Mouse (Mus musculus) CD4-positive, CD25-positive, alpha-beta regulatory T cell, adult 2 months (primary cell): ENCODE measurements at regions not wholly inside any gene's neighbourhood (a gene's known extent, or its start where the extent isn't known, plus 50 kb on each side); places are given as distances from the start of the nearest gene placed in this dataset.
"Not testable (repeated sequence)": the region's sequence is repeated elsewhere in the genome, so short reads cannot be mapped to it uniquely, and the experiment has no call there.

Source experiments
- DNase-seq: peaks from one replicate; pipeline ENCODE4 v3.0.0-alpha.2; 2012; ENCODE audit warnings: low read depth, low spot score

- DNase-seq, result no peak
Observed at GRCm38 (mm10) chr15:96827931-96828330, 128.4 kb upstream of the Slc38a2 start.

- no peak for DNase-seq
Observed at GRCm38 (mm10) chr15:96818435-96818834, 118.9 kb upstream of the Slc38a2 start.

- no peak for DNase-seq
Observed at GRCm38 (mm10) chr15:96817626-96818025, 118.1 kb upstream of the Slc38a2 start.

- no peak for DNase-seq
Observed at GRCm38 (mm10) chr15:96816997-96817570, 117.6 kb upstream of the Slc38a2 start.

GRCm38 (mm10) chr15:96813472-96813871 is 113.9 kb upstream of the Slc38a2 start:
- DNase-seq, result no peak

- no peak for DNase-seq
Observed at GRCm38 (mm10) chr15:96802729-96803053, 103.2 kb upstream of the Slc38a2 start.

- DNase-seq, result no peak
Observed at GRCm38 (mm10) chr15:96802034-96802728, 102.7 kb upstream of the Slc38a2 start.

GRCm38 (mm10) chr15:96799228-96799627 is 99.7 kb upstream of the Slc38a2 start:
- no peak for DNase-seq

GRCm38 (mm10) chr15:96797615-96798270 is 98.2 kb upstream of the Slc38a2 start:
- DNase-seq, result no peak

GRCm38 (mm10) chr15:96794177-96794719 is 94.7 kb upstream of the Slc38a2 start:
- DNase-seq, result no peak

GRCm38 (mm10) chr15:96793251-96793650 is 93.7 kb upstream of the Slc38a2 start:
- no peak for DNase-seq

GRCm38 (mm10) chr15:96791306-96791705 is 91.8 kb upstream of the Slc38a2 start:
- no peak for DNase-seq

- not testable (repeated sequence) for DNase-seq
Observed at GRCm38 (mm10) chr15:96787921-96788320, 88.4 kb upstream of the Slc38a2 start.

- no peak for DNase-seq
Observed at GRCm38 (mm10) chr15:96784578-96784977, 85.0 kb upstream of the Slc38a2 start.

- no peak for DNase-seq
Observed at GRCm38 (mm10) chr15:96781560-96781959, 82.0 kb upstream of the Slc38a2 start.

GRCm38 (mm10) chr15:96780606-96781005 is 81.1 kb upstream of the Slc38a2 start:
- no peak for DNase-seq

- DNase-seq, result no peak
Observed at GRCm38 (mm10) chr15:96779358-96779757, 79.8 kb upstream of the Slc38a2 start.

- peak; percentile 91 for DNase-seq
Observed at GRCm38 (mm10) chr15:96778321-96778926, 78.9 kb upstream of the Slc38a2 start.

GRCm38 (mm10) chr15:96776476-96777075 is 77.0 kb upstream of the Slc38a2 start:
- DNase-seq, result no peak

- DNase-seq, result no peak
Observed at GRCm38 (mm10) chr15:96775129-96775528, 75.6 kb upstream of the Slc38a2 start.

GRCm38 (mm10) chr15:96774664-96775063 is 75.1 kb upstream of the Slc38a2 start:
- no peak for DNase-seq

- DNase-seq, result no peak
Observed at GRCm38 (mm10) chr15:96773656-96774055, 74.1 kb upstream of the Slc38a2 start.
